Mouse (Mus musculus) olfactory bulb, adult 2 months (tissue): ENCODE results near the gene Snx17. TPM values are rescaled to one million over a fixed set of nuclear protein-coding genes. Genes with fewer than 3 reads are reported as not detected.

Source experiments
- H3K27ac ChIP-seq: fragments of 200-500 bp; 2 replicates; pipeline ENCODE4 v1.5.1; 2012; ENCODE audit warnings: low read depth, low read length; ENCODE audit not compliant: insufficient read depth
- H3K4me1 ChIP-seq: fragments of 200-500 bp; 2 replicates; pipeline ENCODE4 v1.6.1; 2012; ENCODE audit warnings: low read length; ENCODE audit not compliant: control insufficient read depth, insufficient read depth
- H3K4me3 ChIP-seq: fragments of 200-500 bp; 2 replicates; pipeline ENCODE4 v1.5.1; 2012; ENCODE audit warnings: mild to moderate bottlenecking, low read depth, low read length, moderate library complexity; ENCODE audit not compliant: insufficient read depth
- CTCF ChIP-seq: fragments of 200-500 bp; IDR thresholded peaks from 2 replicates; pipeline ENCODE4 v1.5.1; 2012; ENCODE audit warnings: low read depth, mild to moderate bottlenecking, low read length, moderate library complexity; ENCODE audit not compliant: insufficient read depth
- POLR2A ChIP-seq: fragments of 200-500 bp; IDR thresholded peaks from 2 replicates; pipeline ENCODE4 v1.6.1; 2012; ENCODE audit warnings: mild to moderate bottlenecking, low read depth, low read length, moderate library complexity; ENCODE audit not compliant: insufficient read depth
- WGBS: fragments of 180-500 bp; shearing (Covaris S2); methylation state at CpG from one replicate; pipeline ENCODE4 v1.1.7; 2018; 5-methylcytosine and 5-hydroxymethylcytosine counted together
- polyA plus RNA-seq: library from polyadenylated mRNA; stranded (reverse); fragments of >200 nt; gene quantifications from 2 replicates; pipeline ENCODE4 v1.2.4, GENCODE M21; 2012; ENCODE audit warnings: low replicate concordance; ENCODE audit not compliant: missing spikeins, insufficient read depth, insufficient read length

Snx17 gene
- not detected in 2 replicates for polyA plus RNA-seq

- Histone ChIP-seq H3K4me3 (peak within 1 kb of the TSS; percentile 91), H3K27ac (peak within 1 kb of the TSS; percentile 82), H3K4me1 (peaks cover 7% of the 10 kb centered on the region)
- TF ChIP-seq POLR2A (peak; percentile 25), CTCF (no peak)
- WGBS: under 1% methylated on average over 48 of the region's 48 CpGs
Observed at GRCm38 (mm10) chr5:31192939-31193630, at the start of gene Snx17, which contains the start of gene Eif2b4. Snx17 (plus strand) TSS chr5:31193227. Eif2b4 (minus strand) TSS chr5:31193430.

- Histone ChIP-seq H3K27ac (no peak overlapping the region), H3K4me1 (peaks cover 5% of the 10 kb centered on the region), H3K4me3 (no peak overlapping the region)
- 61% methylated on average over 4 of the region's 4 CpGs for WGBS
- TF ChIP-seq POLR2A (no peak), CTCF (no peak)
Observed at GRCm38 (mm10) chr5:31149781-31150180, 43.2 kb upstream of the Snx17 start.

- Histone ChIP-seq H3K4me3 (no peak overlapping the region), H3K27ac (no peak overlapping the region), H3K4me1 (peaks cover 5% of the 10 kb centered on the region)
- WGBS: 87% methylated on average over 3 of the region's 3 CpGs
- TF ChIP-seq POLR2A: no peak
- TF ChIP-seq CTCF: no peak
Observed at GRCm38 (mm10) chr5:31151746-31152145, 41.3 kb upstream of the Snx17 start.

- WGBS: 23% methylated on average over 6 of the region's 6 CpGs
- H3K4me1 ChIP-seq: peaks cover 5% of the 10 kb centered on the region
- no peak overlapping the region for H3K27ac ChIP-seq
- peak overlapping the region; percentile 64 for H3K4me3 ChIP-seq
- TF ChIP-seq POLR2A (no peak), CTCF (no peak)
Observed at GRCm38 (mm10) chr5:31153516-31154151, 39.4 kb upstream of the Snx17 start.

GRCm38 (mm10) chr5:31154152-31154553 is 38.9 kb upstream of the Snx17 start, which contains the start of gene Mpv17:
Mpv17 (minus strand) TSS chr5:31154251.
- WGBS: 0% methylated on average over 19 of the region's 19 CpGs
- peaks cover 5% of the 10 kb centered on the region for H3K4me1 ChIP-seq
- H3K27ac ChIP-seq: 0 out of 2 replicates have a peak within 1 kb of the TSS, but pooled peaks have one; percentile 10
- TF ChIP-seq POLR2A (peak; percentile 77), CTCF (no peak)
- H3K4me3 ChIP-seq: peak within 1 kb of the TSS; percentile 64

- no peaks in the 10 kb centered on the region for H3K4me1 ChIP-seq
- no peak overlapping the region for H3K27ac ChIP-seq
- TF ChIP-seq POLR2A: no peak
- no peak for TF ChIP-seq CTCF
- H3K4me3 ChIP-seq: no peak overlapping the region
Observed at GRCm38 (mm10) chr5:31162462-31162861, 30.6 kb upstream of the Snx17 start.

- H3K4me1 ChIP-seq: no peaks in the 10 kb centered on the region
- H3K4me3 ChIP-seq: no peak overlapping the region
- TF ChIP-seq POLR2A: no peak
- TF ChIP-seq CTCF: no peak
- H3K27ac ChIP-seq: no peak overlapping the region
- WGBS: 89% methylated on average over 1 of the region's 1 CpGs
Observed at GRCm38 (mm10) chr5:31164878-31165277, 28.1 kb upstream of the Snx17 start.

- no peaks in the 10 kb centered on the region for H3K4me1 ChIP-seq
- H3K4me3 ChIP-seq: no peak overlapping the region
- 91% methylated on average over 4 of the region's 4 CpGs for WGBS
- H3K27ac ChIP-seq: no peak overlapping the region
- TF ChIP-seq POLR2A (no peak), CTCF (no peak)
Observed at GRCm38 (mm10) chr5:31168630-31169029, 24.4 kb upstream of the Snx17 start.

GRCm38 (mm10) chr5:31179301-31179765 is 13.7 kb upstream of the Snx17 start:
- WGBS: 0% methylated on average over 25 of the region's 25 CpGs
- H3K27ac ChIP-seq: no peak overlapping the region
- H3K4me1 ChIP-seq: 0 out of 2 replicates have a peak, but pooled peaks cover 3% of the 10 kb centered on the region
- H3K4me3 ChIP-seq: peak overlapping the region; percentile 70
- TF ChIP-seq CTCF (no peak), POLR2A (no peak)
